In the genomic region with DNA sequence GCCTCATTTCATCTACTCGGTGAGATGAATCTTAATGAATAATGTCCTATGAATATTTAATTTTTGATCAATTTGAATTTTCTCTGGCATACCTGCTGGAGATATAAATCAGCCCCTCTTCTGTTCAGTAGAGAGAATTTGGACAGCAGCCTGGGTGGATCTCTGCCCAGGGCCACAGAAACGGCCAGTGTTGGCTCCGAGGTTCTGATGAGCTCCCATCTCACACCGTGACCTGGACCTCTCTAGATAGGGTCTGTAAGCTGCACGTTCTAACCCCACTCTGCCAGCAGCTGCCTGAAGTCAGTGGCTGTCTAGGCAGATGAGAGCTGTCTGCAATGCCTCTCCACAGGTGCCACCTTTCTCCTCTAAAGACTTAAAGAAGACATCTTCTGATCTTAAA, we compare ENCODE assay signal across 46 mouse cellular contexts. TPM values are rescaled to one million over a fixed set of nuclear protein-coding genes. Genes with fewer than 3 reads are reported as not detected.
"Had no signal": no experiment of that assay in that cellular context is flagged by ENCODE, and none has a peak within 500 bp of the region (broad histone marks: within the 10 kb centered on the region; RNA-seq: fewer than 3 reads in every experiment).

No protein-coding gene starts in this region.

- H3K9me3 ChIP-seq: limb, embryonic 10.5 days; limb, embryonic 12.5 days; limb, embryonic 13.5 days; limb, embryonic 15.5 days; liver, embryonic 12.5 days; liver, embryonic 13.5 days; liver, embryonic 15.5 days; lung, embryonic 15.5 days; megakaryocyte, embryonic 14.5 days; midbrain, embryonic 10.5 days; midbrain, embryonic 12.5 days; midbrain, embryonic 13.5 days; midbrain, embryonic 15.5 days; neural tube, embryonic 12.5 days; neural tube, embryonic 13.5 days had no signal

- H3K27ac ChIP-seq: limb, embryonic 10.5 days; limb, embryonic 12.5 days; limb, embryonic 13.5 days; limb, embryonic 15.5 days; liver, embryonic 12.5 days; liver, embryonic 13.5 days; liver, embryonic 14.5 days; liver, embryonic 15.5 days; lung, embryonic 15.5 days; macrophage; midbrain, embryonic 10.5 days; midbrain, embryonic 12.5 days; midbrain, embryonic 13.5 days; midbrain, embryonic 15.5 days; neural tube, embryonic 12.5 days; neural tube, embryonic 13.5 days had no signal

- H3K4me1 ChIP-seq: limb, embryonic 15.5 days; liver, embryonic 12.5 days; liver, embryonic 13.5 days; liver, embryonic 15.5 days; lung, embryonic 15.5 days; megakaryocyte, embryonic 14.5 days had no signal

- H3K4me2 ChIP-seq: limb, embryonic 12.5 days; limb, embryonic 13.5 days; limb, embryonic 15.5 days; liver, embryonic 11.5 days; liver, embryonic 12.5 days; liver, embryonic 13.5 days; liver, embryonic 15.5 days; lung, embryonic 14.5 days; lung, embryonic 15.5 days; midbrain, embryonic 12.5 days; midbrain, embryonic 13.5 days; midbrain, embryonic 15.5 days; neural tube, embryonic 12.5 days; neural tube, embryonic 13.5 days had no signal

- ATAC-seq: liver, embryonic 12.5 days; liver, postnatal 0 days; lung, postnatal 0 days; midbrain, embryonic 13.5 days had no signal

- H3K27me3 ChIP-seq: limb, embryonic 12.5 days; limb, embryonic 13.5 days; limb, embryonic 15.5 days; liver, embryonic 12.5 days; liver, embryonic 13.5 days; liver, embryonic 15.5 days; lung, embryonic 15.5 days; midbrain, embryonic 12.5 days; midbrain, embryonic 13.5 days; midbrain, embryonic 15.5 days; neural tube, embryonic 12.5 days; neural tube, embryonic 13.5 days had no signal

- H3K4me3 ChIP-seq: limb, embryonic 10.5 days; limb, embryonic 12.5 days; limb, embryonic 13.5 days; limb, embryonic 15.5 days; liver, embryonic 12.5 days; liver, embryonic 13.5 days; liver, embryonic 15.5 days; lung, embryonic 15.5 days; megakaryocyte, embryonic 14.5 days; midbrain, embryonic 10.5 days; midbrain, embryonic 12.5 days; midbrain, embryonic 13.5 days; midbrain, embryonic 15.5 days; myocyte; neural tube, embryonic 12.5 days; neural tube, embryonic 13.5 days had no signal

- DNase-seq: left cerebral cortex, postnatal 4 days; liver; liver, embryonic 13.5 days; lung, adult 18-20 months; lung, adult 2 months; lung, postnatal 10 days; lung, postnatal 14 days; lung, postnatal 36 days; lung, postnatal 4 days; midbrain, embryonic 14.5 days had no signal

- H3K36me3 ChIP-seq: limb, embryonic 10.5 days; limb, embryonic 12.5 days; limb, embryonic 13.5 days; limb, embryonic 15.5 days; liver, embryonic 12.5 days; liver, embryonic 13.5 days; liver, embryonic 15.5 days; lung, embryonic 15.5 days; midbrain, embryonic 10.5 days; midbrain, embryonic 12.5 days; midbrain, embryonic 13.5 days; midbrain, embryonic 15.5 days; neural tube, embryonic 12.5 days; neural tube, embryonic 13.5 days had no signal

- H3K9ac ChIP-seq: limb, embryonic 12.5 days; limb, embryonic 13.5 days; limb, embryonic 15.5 days; liver, embryonic 12.5 days; liver, embryonic 13.5 days; liver, embryonic 14.5 days; liver, embryonic 15.5 days; liver, postnatal 0 days; lung, embryonic 14.5 days; lung, embryonic 15.5 days; midbrain, embryonic 12.5 days; midbrain, embryonic 13.5 days; midbrain, embryonic 15.5 days; neural tube, embryonic 12.5 days; neural tube, embryonic 13.5 days had no signal

RNA-seq across cellular contexts. Expression of a gene that starts 28.4 kb away (rescaled TPM):
- total RNA-seq: left cerebral cortex, postnatal 10 days; left cerebral cortex, postnatal 14 days; left cerebral cortex, postnatal 25 days; left cerebral cortex, postnatal 36 days; left cerebral cortex, postnatal 4 days; liver, adult 2 months; megakaryocyte progenitor cell, adult 5-6 weeks; megakaryocyte, adult 5-6 weeks; megakaryocyte-erythroid progenitor cell, adult 5-6 weeks; midbrain, postnatal 0 days; monocyte, adult 5-6 weeks had no signal
- polyA plus RNA-seq: limb, embryonic 10.5 days; limb, embryonic 11.5 days; limb, embryonic 12.5 days; limb, embryonic 13.5 days; limb, embryonic 14.5 days; limb, embryonic 15.5 days; liver, adult 2 months; liver, embryonic 11.5 days; liver, embryonic 12.5 days; liver, embryonic 13.5 days; liver, embryonic 14.5 days; liver, embryonic 15.5 days; liver, embryonic 16.5 days; liver, postnatal 0 days; lung, adult 2 months; lung, embryonic 14.5 days; lung, embryonic 15.5 days; lung, embryonic 16.5 days; lung, postnatal 0 days; macrophage; midbrain, embryonic 10.5 days; midbrain, embryonic 12.5 days; midbrain, embryonic 13.5 days; midbrain, embryonic 14.5 days; midbrain, embryonic 15.5 days; midbrain, postnatal 0 days; myocyte; neural tube, embryonic 11.5 days; neural tube, embryonic 12.5 days; neural tube, embryonic 13.5 days had no signal

RNA-seq across cellular contexts. Expression of a gene that starts 42.1 kb away (rescaled TPM):
- total RNA-seq: megakaryocyte-erythroid progenitor cell, adult 5-6 weeks had no signal
